Mouse (Mus musculus) T-cell, adult 2 months (primary cell): ENCODE results near the gene Gm8094.
"Not testable (repeated sequence)": the region's sequence is repeated elsewhere in the genome, so short reads cannot be mapped to it uniquely, and the experiment has no call there.

ENCODE experiments used
- DNase-seq: peaks from one replicate; pipeline ENCODE4 v3.0.0; 2022; ENCODE audit warnings: low spot score

The Gm8094 gene

GRCm38 (mm10) chr14:43076543-43076942 is at the start of gene Gm8094:
Gm8094 (minus strand) TSS chr14:43076643.
- DNase-seq: not testable (repeated sequence)

DNA sequence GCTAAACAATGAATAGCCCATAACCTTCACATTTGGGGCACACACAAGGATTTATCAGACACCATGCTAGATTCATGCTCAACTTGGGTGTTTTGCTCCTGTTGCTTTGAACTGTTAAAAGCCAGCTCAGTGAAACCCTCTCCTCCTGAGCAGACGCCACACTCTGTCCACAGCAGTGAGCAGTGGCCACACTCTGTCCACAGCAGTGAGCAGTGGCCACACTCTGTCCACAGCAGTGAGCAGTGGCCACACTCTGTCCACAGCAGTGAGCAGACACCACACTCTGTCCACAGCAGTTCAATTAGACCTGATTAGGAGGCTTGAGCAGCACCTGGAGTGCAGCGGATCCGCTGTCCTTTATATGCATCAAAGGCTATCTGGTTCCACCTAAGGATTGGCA is 43.2 kb upstream of the Gm8094 start:
- DNase-seq: not testable (repeated sequence)

DNA sequence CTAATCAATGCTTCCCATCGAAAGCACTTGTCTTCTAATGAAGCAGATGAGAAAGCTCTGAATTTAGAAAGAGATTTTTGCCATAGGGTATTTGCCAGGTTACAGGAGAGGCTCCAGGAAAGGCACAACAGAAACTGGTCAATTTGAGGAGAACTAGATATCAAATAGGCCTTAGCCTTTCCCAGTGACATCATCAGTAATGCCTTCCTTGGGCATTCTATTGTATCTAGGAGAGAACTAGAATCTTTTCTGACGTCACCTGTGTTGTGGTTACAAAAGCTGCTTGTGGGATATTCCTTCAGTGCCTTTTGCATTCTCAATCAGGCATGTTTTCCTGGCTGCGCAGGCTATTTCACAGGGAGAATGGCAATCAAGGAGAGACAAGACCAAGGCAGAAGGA is 23.9 kb upstream of the Gm8094 start, which contains the start of gene Gm8104:
Gene Gm8104 (plus strand): TSS at position 301 of the 400 bp plus-strand sequence.
- DNase-seq: not testable (repeated sequence)

- DNase-seq: not testable (repeated sequence)
Observed at GRCm38 (mm10) chr14:43089103-43089919, 12.9 kb upstream of the Gm8094 start.

GRCm38 (mm10) chr14:43084936-43085730 is 8.7 kb upstream of the Gm8094 start:
- not testable (repeated sequence) for DNase-seq

DNA sequence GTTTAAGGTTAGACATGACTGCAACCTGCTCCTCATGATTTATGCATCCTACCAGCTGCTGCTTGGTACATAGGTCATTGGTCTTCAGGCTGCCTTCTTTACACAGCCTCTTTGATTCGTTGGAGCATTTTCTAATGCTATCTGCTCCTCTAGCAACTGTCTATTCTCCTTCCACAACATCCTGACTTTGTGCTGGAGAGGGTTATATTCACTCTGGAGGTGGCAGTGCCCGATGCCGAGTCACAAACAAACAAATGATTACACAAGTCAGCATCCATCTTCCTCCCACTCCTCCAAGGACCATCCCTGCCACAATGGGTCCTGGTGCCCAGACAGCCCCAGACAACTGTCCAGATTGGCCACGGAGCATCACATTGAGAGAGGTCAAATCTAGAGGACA is 16.3 kb downstream of the Gm8094 start:
- DNase-seq: not testable (repeated sequence)

- not testable (repeated sequence) for DNase-seq
Observed at GRCm38 (mm10) chr14:43058063-43058462, 18.4 kb downstream of the Gm8094 start.
